Mouse (Mus musculus) embryo, embryonic 10 days (tissue): ENCODE measurements at regions not wholly inside any gene's neighbourhood (a gene's known extent, or its start where the extent isn't known, plus 50 kb on each side); places are given as distances from the start of the nearest gene placed in this dataset.
A peak's percentile ranks its signal among the peaks of the same experiment; 100 is the strongest.
"Not testable (repeated sequence)": the region's sequence is repeated elsewhere in the genome, so short reads cannot be mapped to it uniquely, and the experiment has no call there.

Experiments used
- DNase-seq: peaks from one replicate; pipeline ENCODE4 v3.0.0-alpha.2; 2015; ENCODE audit warnings: low spot score

GRCm38 (mm10) chr10:123800067-123800691, 536.4 kb downstream of the Fam19a2 start:
- DNase-seq: peak; percentile 39

GRCm38 (mm10) chr10:123800692-123801528, 537.1 kb downstream of the Fam19a2 start:
- no peak for DNase-seq

- DNase-seq: peak; percentile 7
These were observed 547.1 kb downstream of the Fam19a2 start for GRCm38 (mm10) chr10:123810882-123811281.

- DNase-seq: no peak
These were observed 549.3 kb downstream of the Fam19a2 start for GRCm38 (mm10) chr10:123813142-123813541.

- peak; percentile 9 for DNase-seq
These were observed 576.4 kb downstream of the Fam19a2 start for GRCm38 (mm10) chr10:123840061-123840751.

- DNase-seq: no peak
These were observed 578.3 kb downstream of the Fam19a2 start for GRCm38 (mm10) chr10:123842141-123842540.

- DNase-seq: no peak
These were observed 579.8 kb downstream of the Fam19a2 start for GRCm38 (mm10) chr10:123843604-123844003.

GRCm38 (mm10) chr10:123846631-123847030, 582.8 kb downstream of the Fam19a2 start:
- no peak for DNase-seq

GRCm38 (mm10) chr10:123848564-123848963, 584.8 kb downstream of the Fam19a2 start:
- no peak for DNase-seq

GRCm38 (mm10) chr10:123875459-123875858, 611.7 kb downstream of the Fam19a2 start:
- no peak for DNase-seq

- DNase-seq: no peak
These were observed 612.1 kb downstream of the Fam19a2 start for GRCm38 (mm10) chr10:123875882-123876281.

GRCm38 (mm10) chr10:123888681-123889172, 624.9 kb downstream of the Fam19a2 start:
- no peak for DNase-seq

GRCm38 (mm10) chr10:123919054-123919453, 655.3 kb downstream of the Fam19a2 start:
- DNase-seq: no peak

- DNase-seq: no peak
These were observed 666.2 kb downstream of the Fam19a2 start for GRCm38 (mm10) chr10:123929955-123930354.

- DNase-seq: not testable (repeated sequence)
These were observed 674.9 kb downstream of the Fam19a2 start for GRCm38 (mm10) chr10:123938732-123939131.
